Mouse (Mus musculus) intestine, postnatal 0 days (tissue): ENCODE data around the gene Mrpl37. TPM values are rescaled to one million over a fixed set of nuclear protein-coding genes. Genes with fewer than 3 reads are reported as not detected.

Experiments
- ATAC-seq: fragments of 200-750 bp; cut with Nextera tagmentation; 2 replicates; pipeline ENCODE4 v1.8.0; 2017; ENCODE audit warnings: mild to moderate bottlenecking, moderate TSS enrichment, moderate library complexity
- H3K27ac ChIP-seq: fragments of 300-500 bp; sonication (generic); 2 replicates; pipeline ENCODE4 v1.5.1; 2014; ENCODE audit warnings: mild to moderate bottlenecking, low read depth, low read length, moderate library complexity
- H3K27me3 ChIP-seq: fragments of 300-500 bp; sonication (generic); replicated peaks from 2 replicates; pipeline ENCODE4 v1.6.1; 2014; ENCODE audit warnings: low read length, mixed read lengths; ENCODE audit not compliant: control insufficient read depth, insufficient read depth
- H3K36me3 ChIP-seq: fragments of 300-500 bp; sonication (generic); 2 replicates; pipeline ENCODE4 v1.6.1; 2014; ENCODE audit warnings: mild to moderate bottlenecking, moderate library complexity; ENCODE audit not compliant: control insufficient read depth, insufficient read depth
- H3K4me1 ChIP-seq: fragments of 300-500 bp; sonication (generic); replicated peaks from 2 replicates; pipeline ENCODE4 v1.6.1; 2014; ENCODE audit warnings: antibody characterized with exemption, low read length, mixed read lengths; ENCODE audit not compliant: control insufficient read depth, insufficient read depth
- H3K4me2 ChIP-seq: fragments of 300-500 bp; sonication (generic); replicated peaks from 2 replicates; pipeline ENCODE4 v1.6.1; 2014; ENCODE audit warnings: low read depth, mild to moderate bottlenecking, moderate library complexity
- H3K4me3 ChIP-seq: fragments of 300-500 bp; sonication (generic); 2 replicates; pipeline ENCODE4 v1.5.1; 2014; ENCODE audit warnings: low read depth, low read length
- H3K9ac ChIP-seq: fragments of 300-500 bp; sonication (generic); 2 replicates; pipeline ENCODE4 v1.6.1; 2014; ENCODE audit warnings: mild to moderate bottlenecking, low read depth, low read length
- H3K9me3 ChIP-seq: fragments of 300-500 bp; sonication (generic); 2 replicates; pipeline ENCODE4 v1.6.1; 2016; ENCODE audit warnings: mixed run types; ENCODE audit not compliant: control insufficient read depth
- CTCF ChIP-seq: sonication (generic); IDR thresholded peaks from 2 replicates; pipeline ENCODE4 v1.5.1; 2016; ENCODE audit warnings: low read depth, mild to moderate bottlenecking, control low read depth, antibody characterized with exemption, moderate library complexity
- WGBS: fragments of 180-500 bp; shearing (Covaris S2); extraction: QIAGEN DNeasy Blood & Tissue Kit; methylation state at CpG from one replicate; pipeline ENCODE4 v1.1.7; 2014; 5-methylcytosine and 5-hydroxymethylcytosine counted together
- polyA plus RNA-seq: library from polyadenylated mRNA; unstranded; fragments of >200 nt; fragmentation: Nextera tagmentation; extraction: Ambion mirVana; gene quantifications from 2 replicates; pipeline ENCODE4 v1.2.1, GENCODE M21; 2015

Gene Mrpl37
- polyA plus RNA-seq, 1 experiment from 2014 or later, result 52.8 TPM

DNA sequence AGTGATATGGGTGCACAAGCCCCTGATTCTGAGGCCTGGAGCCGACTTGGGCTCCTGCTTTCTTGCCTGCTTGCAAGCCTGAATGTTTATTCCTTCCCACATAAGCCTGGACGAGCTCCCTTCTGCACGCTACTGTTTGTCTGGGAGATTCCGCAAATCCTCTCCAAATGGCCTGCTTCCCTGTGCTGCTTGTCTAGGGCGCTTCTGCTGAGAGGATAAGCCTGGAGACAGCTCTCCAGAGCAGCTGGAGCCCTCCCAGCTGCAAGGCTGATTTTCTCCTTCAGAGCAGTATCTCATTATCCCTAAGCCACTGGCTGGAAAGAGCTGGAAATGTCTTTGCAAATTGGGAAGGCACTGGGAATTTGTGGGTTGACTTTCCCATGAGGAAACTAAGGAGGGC, 8.8 kb upstream of the Mrpl37 start:
- Histone ChIP-seq H3K9ac (no peak overlapping the region), H3K4me1 (no peaks in the 10 kb centered on the region), H3K36me3 (no peaks in the 10 kb centered on the region), H3K27me3 (no peaks in the 10 kb centered on the region), H3K27ac (no peak overlapping the region), H3K9me3 (no peaks in the 10 kb centered on the region), H3K4me3 (no peak overlapping the region), H3K4me2 (no peak overlapping the region)
- TF ChIP-seq CTCF, result no peak
- no peak for ATAC-seq
- WGBS, result 62% methylated on average over 5 of the region's 5 CpGs

DNA sequence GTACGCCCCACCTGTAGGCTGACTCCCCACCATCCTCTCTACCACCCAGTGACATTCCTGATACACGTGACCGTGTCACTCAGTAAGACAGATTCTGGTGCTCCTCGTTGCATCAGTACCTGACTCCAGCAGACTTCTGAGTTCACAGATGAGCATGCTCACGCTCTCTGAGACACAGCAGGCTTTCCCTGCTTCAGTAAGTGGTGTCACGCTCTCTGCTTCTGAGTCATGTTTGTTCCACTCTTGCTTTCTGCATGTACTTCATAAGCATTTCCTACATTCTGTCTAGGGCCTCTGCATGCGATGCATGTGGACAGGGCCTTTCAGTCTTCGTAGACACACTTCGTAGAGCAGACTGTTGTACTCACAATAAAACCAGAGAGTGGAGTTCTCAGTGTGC, 5.7 kb upstream of the Mrpl37 start:
- no peak for ATAC-seq
- Histone ChIP-seq H3K4me2 (no peak overlapping the region), H3K36me3 (no peaks in the 10 kb centered on the region), H3K27me3 (no peaks in the 10 kb centered on the region), H3K4me1 (no peaks in the 10 kb centered on the region; the same call in 1 of the 2 replicates), H3K9me3 (no peaks in the 10 kb centered on the region), H3K4me3 (no peak overlapping the region), H3K27ac (no peak overlapping the region), H3K9ac (no peak overlapping the region)
- no peak for TF ChIP-seq CTCF
- 79% methylated on average over 9 of the region's 9 CpGs for WGBS

DNA sequence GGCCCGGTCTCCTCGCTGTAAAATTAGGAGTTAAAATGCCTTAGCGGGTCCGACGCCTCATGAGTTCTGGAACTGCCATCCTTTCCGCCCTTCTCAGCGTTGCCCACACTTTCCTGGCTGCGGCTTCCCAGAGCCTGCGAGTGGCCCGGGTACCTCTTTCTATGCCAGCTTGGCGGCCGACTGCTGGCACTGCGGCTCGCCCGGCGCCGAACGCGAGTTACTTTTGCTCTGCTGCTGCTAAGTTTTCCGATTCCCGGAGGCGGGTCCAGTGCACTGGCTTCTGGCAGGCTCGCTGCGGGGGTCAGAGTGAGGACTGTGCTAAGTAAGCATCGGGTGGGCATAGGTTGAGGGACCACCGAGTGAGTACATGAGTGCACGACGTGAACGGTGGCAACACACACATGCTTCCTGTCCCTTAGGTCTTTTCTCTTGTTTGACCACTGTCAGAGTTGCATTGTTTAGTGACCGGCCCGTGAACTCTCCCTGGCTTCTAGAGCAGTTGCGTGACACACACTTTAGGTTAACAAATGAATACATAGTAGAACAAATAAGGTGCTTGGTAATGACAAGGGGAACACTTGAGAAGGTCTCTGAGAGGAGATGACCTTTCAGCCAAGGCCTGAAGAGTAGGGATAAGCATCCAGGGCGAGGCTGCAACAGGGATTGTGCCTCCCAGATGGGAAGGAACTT, 628 bp upstream of the Mrpl37 start:
- peak; percentile 29 for ATAC-seq
- H3K4me1 ChIP-seq, result no peaks in the 10 kb centered on the region; the same call in 1 of the 2 replicates
- H3K4me2 ChIP-seq, result peak overlapping the region; percentile 85
- peaks cover 23% of the 10 kb centered on the region for H3K36me3 ChIP-seq
- 3% methylated on average over 33 of the region's 33 CpGs for WGBS
- peak overlapping the region; percentile 90 for H3K4me3 ChIP-seq
- H3K27me3 ChIP-seq, result no peaks in the 10 kb centered on the region
- no peak for TF ChIP-seq CTCF
- no peaks in the 10 kb centered on the region for H3K9me3 ChIP-seq
- peak overlapping the region; percentile 66 for H3K9ac ChIP-seq
- 0 out of 2 replicates have a peak overlapping the region, but pooled peaks have one; percentile 11 for H3K27ac ChIP-seq

DNA sequence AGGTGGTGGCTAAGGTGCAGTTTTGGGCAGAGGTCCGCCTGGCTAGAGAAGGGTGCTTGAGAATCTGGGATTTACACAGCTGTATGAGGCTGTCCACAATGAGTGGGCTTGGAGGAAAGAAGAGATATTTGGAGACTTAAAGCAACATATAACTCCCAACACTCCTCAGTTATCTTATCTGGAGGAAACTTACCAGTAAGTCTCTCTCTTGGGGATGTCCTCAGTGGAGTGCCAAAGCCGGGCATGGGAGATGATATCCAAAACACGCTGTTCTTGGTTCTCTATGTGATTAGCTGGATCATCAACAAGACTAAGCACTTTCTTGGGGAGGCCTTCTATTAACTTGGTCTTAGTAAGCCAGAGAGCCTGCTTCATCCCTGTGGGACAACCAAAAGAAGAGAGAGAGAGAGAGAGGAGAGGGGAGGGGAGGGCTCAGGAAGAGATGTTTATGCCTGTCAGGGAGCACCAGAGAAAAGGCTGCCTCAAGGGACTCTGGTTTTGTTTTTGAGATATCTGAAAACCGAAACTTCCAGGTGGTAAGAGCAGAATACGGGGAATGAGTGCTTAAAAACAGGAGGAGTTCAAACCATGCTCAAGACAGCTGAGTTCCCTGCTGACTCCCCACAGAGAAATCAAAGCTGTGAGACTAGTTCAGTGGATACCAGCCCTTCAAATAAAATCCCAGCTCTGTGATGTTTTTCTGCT, 2.1 kb downstream of the Mrpl37 start:
- H3K36me3 ChIP-seq, result peaks cover 44% of the 10 kb centered on the region
- no peaks in the 10 kb centered on the region; the same call in 1 of the 2 replicates for H3K4me1 ChIP-seq
- no peak overlapping the region for H3K27ac ChIP-seq
- no peaks in the 10 kb centered on the region for H3K9me3 ChIP-seq
- no peak overlapping the region for H3K9ac ChIP-seq
- H3K27me3 ChIP-seq, result no peaks in the 10 kb centered on the region
- WGBS, result 91% methylated on average over 5 of the region's 5 CpGs
- no peak for TF ChIP-seq CTCF
- H3K4me2 ChIP-seq, result no peak overlapping the region
- H3K4me3 ChIP-seq, result no peak overlapping the region
- no peak for ATAC-seq

DNA sequence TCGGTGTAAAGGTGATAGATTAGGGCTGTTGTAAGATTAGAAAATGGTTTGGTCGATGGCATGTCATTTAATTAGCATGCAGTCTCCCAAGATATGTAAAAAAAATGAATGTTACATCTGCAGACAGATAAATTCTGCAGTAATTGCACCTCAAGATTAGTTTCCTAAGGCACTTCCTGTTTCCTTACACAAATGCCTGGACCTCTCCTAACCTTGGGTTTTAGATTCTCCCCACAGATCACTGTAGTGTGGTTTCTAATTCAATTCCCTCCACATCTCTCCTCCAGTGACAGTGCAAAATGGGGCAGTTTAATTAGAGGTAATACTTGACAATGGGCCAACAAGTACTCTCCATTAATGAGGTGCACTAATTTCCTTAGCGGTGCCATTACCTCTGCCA, 3.5 kb downstream of the Mrpl37 start:
- Histone ChIP-seq H3K4me2 (no peak overlapping the region), H3K27ac (no peak overlapping the region), H3K9ac (no peak overlapping the region), H3K4me1 (no peaks in the 10 kb centered on the region; the same call in 1 of the 2 replicates), H3K9me3 (no peaks in the 10 kb centered on the region), H3K4me3 (no peak overlapping the region), H3K27me3 (no peaks in the 10 kb centered on the region), H3K36me3 (peaks cover 56% of the 10 kb centered on the region)
- 82% methylated on average over 3 of the region's 3 CpGs for WGBS
- no peak for TF ChIP-seq CTCF
- ATAC-seq, result no peak

DNA sequence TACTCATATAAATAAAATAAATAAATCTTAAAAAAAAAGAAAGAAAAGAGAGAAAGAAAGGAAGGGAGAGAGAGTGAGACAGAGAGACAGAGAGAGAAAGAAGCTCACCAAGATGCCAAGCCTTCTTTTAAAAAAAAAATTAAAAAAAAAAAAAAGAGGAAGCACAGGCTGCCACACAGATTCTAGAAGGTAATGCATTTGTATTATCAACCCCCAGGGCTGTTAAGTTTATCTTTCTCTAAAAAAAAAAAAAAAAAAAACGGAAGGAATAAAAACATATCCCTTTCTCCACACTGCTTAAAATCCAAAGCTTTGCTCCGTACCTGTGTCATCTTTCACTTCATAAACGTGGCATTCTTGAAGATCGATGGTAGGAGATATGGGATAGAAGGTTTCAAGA, 5.1 kb downstream of the Mrpl37 start:
- Histone ChIP-seq H3K9ac (no peak overlapping the region), H3K4me2 (no peak overlapping the region), H3K4me3 (no peak overlapping the region), H3K4me1 (no peaks in the 10 kb centered on the region), H3K27me3 (no peaks in the 10 kb centered on the region), H3K9me3 (no peaks in the 10 kb centered on the region), H3K36me3 (peaks cover 71% of the 10 kb centered on the region), H3K27ac (no peak overlapping the region)
- no peak for TF ChIP-seq CTCF
- WGBS, result 95% methylated on average over 4 of the region's 4 CpGs
- ATAC-seq, result no peak
